Mouse (Mus musculus): Measurements from ENCODE around the gene Zfp868. TPM values are rescaled to one million over a fixed set of nuclear protein-coding genes. Genes with fewer than 3 reads are reported as not detected.

Gene Zfp868
- polyA plus RNA-seq (2017; shearing (Covaris generic)), result 35.0 TPM

GRCm38 (mm10) chr8:69625095-69625789 lies at the start of gene Zfp868:
Gene Zfp868, minus strand, starts transcription at chr8:69625548.

GRCm38 (mm10) chr8:69654358-69654981 lies 29.1 kb upstream of the Zfp868 start, which contains the start of gene Zfp964:
Gene Zfp964, plus strand, starts transcription at chr8:69654479.

Other genes with a start within 250 kb of the Zfp868 start
- not detected for gene Gm9495, start 172.0 kb downstream of the Zfp868 start, polyA plus RNA-seq (2017; shearing (Covaris generic))
- gene Gm7697, start 102.6 kb downstream of the Zfp868 start, polyA plus RNA-seq (2017; shearing (Covaris generic)), result not detected
- 0.89 TPM for gene Zfp964, start 28.9 kb upstream of the Zfp868 start, polyA plus RNA-seq (2017; shearing (Covaris generic))
- 68.1 TPM for gene Zfp869, start 85.2 kb upstream of the Zfp868 start, polyA plus RNA-seq (2017; shearing (Covaris generic))
- 11.1 TPM for gene Zfp963, start 124.4 kb upstream of the Zfp868 start, polyA plus RNA-seq (2017; shearing (Covaris generic))
- gene Gm20422, start 149.3 kb upstream of the Zfp868 start, polyA plus RNA-seq (2017; shearing (Covaris generic)), result 4.0 TPM
- gene Atp13a1, start 165.6 kb upstream of the Zfp868 start, polyA plus RNA-seq (2017; shearing (Covaris generic)), result 16.4 TPM
- 38.1 TPM for gene Zfp866, start 165.6 kb upstream of the Zfp868 start, polyA plus RNA-seq (2017; shearing (Covaris generic))
- 185 TPM for gene Gmip, start 183.1 kb upstream of the Zfp868 start, polyA plus RNA-seq (2017; shearing (Covaris generic))
- 0.73 TPM for gene Lpar2, start 196.9 kb upstream of the Zfp868 start, polyA plus RNA-seq (2017; shearing (Covaris generic))
- gene Pbx4, start 206.9 kb upstream of the Zfp868 start, polyA plus RNA-seq (2017; shearing (Covaris generic)), result 18.5 TPM

Data from CD4-positive, CD25-positive, alpha-beta regulatory T cell, adult 9 weeks (primary cell).